Mouse (Mus musculus) heart, embryonic 15.5 days (tissue): ENCODE measurements at regions not wholly inside any gene's neighbourhood (a gene's known extent, or its start where the extent isn't known, plus 50 kb on each side); places are given as distances from the start of the nearest gene placed in this dataset.
A peak's percentile ranks its signal among the peaks of the same experiment; 100 is the strongest.

Experiments used
- ATAC-seq: fragments of 200-750 bp; cut with Nextera tagmentation; replicated peaks from 2 replicates; pipeline ENCODE4 v1.8.0; 2017; ENCODE audit warnings: low read depth, moderate TSS enrichment; ENCODE audit not compliant: insufficient number of reproducible peaks, insufficient read depth, low FRiP score
- H3K27ac ChIP-seq: fragments of 300-500 bp; sonication (generic); 2 replicates; pipeline ENCODE4 v1.5.1; 2015; ENCODE audit warnings: mild to moderate bottlenecking, inconsistent platforms
- H3K27me3 ChIP-seq: fragments of 300-500 bp; sonication (generic); 2 replicates; pipeline ENCODE4 v1.6.1; 2015; ENCODE audit warnings: inconsistent platforms
- H3K36me3 ChIP-seq: fragments of 300-500 bp; sonication (generic); 2 replicates; pipeline ENCODE4 v1.6.1; 2015; ENCODE audit warnings: mild to moderate bottlenecking, inconsistent platforms
- H3K4me1 ChIP-seq: fragments of 300-500 bp; sonication (generic); replicated peaks from 2 replicates; pipeline ENCODE4 v1.6.1; 2015; ENCODE audit warnings: inconsistent platforms
- H3K4me2 ChIP-seq: fragments of 300-500 bp; sonication (generic); 2 replicates; pipeline ENCODE4 v1.6.1; 2015; ENCODE audit warnings: inconsistent platforms, mild to moderate bottlenecking, moderate library complexity
- H3K4me3 ChIP-seq: fragments of 300-500 bp; sonication (generic); 2 replicates; pipeline ENCODE4 v1.5.1; 2015; ENCODE audit warnings: mild to moderate bottlenecking, inconsistent platforms
- H3K9ac ChIP-seq: fragments of 300-500 bp; sonication (generic); 2 replicates; pipeline ENCODE4 v1.6.1; 2015; ENCODE audit warnings: mild to moderate bottlenecking, inconsistent platforms
- H3K9me3 ChIP-seq: fragments of 300-500 bp; sonication (generic); replicated peaks from 2 replicates; pipeline ENCODE4 v1.6.1; 2016; ENCODE audit warnings: inconsistent platforms
- WGBS: fragments of 180-500 bp; shearing (Covaris S2); methylation state at CpG from one replicate; pipeline ENCODE4 v1.1.7; 2015; ENCODE audit warnings: mixed read lengths; 5-methylcytosine and 5-hydroxymethylcytosine counted together

GRCm38 (mm10) chr17:47140241-47140968 is 130.0 kb upstream of the Ubr2 start:
- Histone ChIP-seq H3K36me3 (no peaks in the 10 kb centered on the region), H3K27ac (peak overlapping the region; percentile 96), H3K4me3 (peak overlapping the region; percentile 67), H3K9me3 (no peaks in the 10 kb centered on the region), H3K9ac (peak overlapping the region; percentile 80), H3K4me1 (peaks cover 45% of the 10 kb centered on the region), H3K27me3 (no peaks in the 10 kb centered on the region), H3K4me2 (peak overlapping the region; percentile 95)
- ATAC-seq: peak; percentile 25
- under 1% methylated on average over 52 of the region's 53 CpGs for WGBS

- peaks cover 39% of the 10 kb centered on the region for H3K4me1 ChIP-seq
- WGBS: under 1% methylated on average over 18 of the region's 34 CpGs
- no peaks in the 10 kb centered on the region for H3K9me3 ChIP-seq
- H3K4me3 ChIP-seq: peak overlapping the region; percentile 67
- no peaks in the 10 kb centered on the region for H3K27me3 ChIP-seq
- H3K9ac ChIP-seq: peak overlapping the region; percentile 80
- H3K27ac ChIP-seq: peak overlapping the region; percentile 96
- peak; percentile 92 for ATAC-seq
- H3K4me2 ChIP-seq: peak overlapping the region; percentile 95
- no peaks in the 10 kb centered on the region for H3K36me3 ChIP-seq
Measured at GRCm38 (mm10) chr17:47139730-47140231, 129.4 kb upstream of the Ubr2 start.

- no peaks in the 10 kb centered on the region for H3K9me3 ChIP-seq
- H3K4me2 ChIP-seq: peak overlapping the region; percentile 95
- peak overlapping the region; percentile 51 for H3K9ac ChIP-seq
- H3K4me1 ChIP-seq: peaks cover 33% of the 10 kb centered on the region
- no peaks in the 10 kb centered on the region for H3K36me3 ChIP-seq
- H3K27me3 ChIP-seq: no peaks in the 10 kb centered on the region
- WGBS: 1% methylated on average over 25 of the region's 27 CpGs
- peak overlapping the region; percentile 67 for H3K4me3 ChIP-seq
- H3K27ac ChIP-seq: peak overlapping the region; percentile 96
- no peak for ATAC-seq
Measured at GRCm38 (mm10) chr17:47139171-47139617, 128.8 kb upstream of the Ubr2 start.

GRCm38 (mm10) chr17:47138174-47138573 is 127.8 kb upstream of the Ubr2 start:
- 38% methylated on average over 6 of the region's 6 CpGs for WGBS
- no peak overlapping the region for H3K27ac ChIP-seq
- H3K9ac ChIP-seq: no peak overlapping the region
- ATAC-seq: no peak
- H3K4me2 ChIP-seq: no peak overlapping the region
- H3K36me3 ChIP-seq: no peaks in the 10 kb centered on the region
- H3K9me3 ChIP-seq: no peaks in the 10 kb centered on the region
- no peak overlapping the region for H3K4me3 ChIP-seq
- H3K4me1 ChIP-seq: peaks cover 23% of the 10 kb centered on the region
- no peaks in the 10 kb centered on the region for H3K27me3 ChIP-seq

GRCm38 (mm10) chr17:47135391-47135790 is 125.0 kb upstream of the Ubr2 start:
- Histone ChIP-seq H3K9ac (no peak overlapping the region), H3K27me3 (no peaks in the 10 kb centered on the region), H3K9me3 (no peaks in the 10 kb centered on the region), H3K36me3 (no peaks in the 10 kb centered on the region), H3K4me1 (peaks cover 13% of the 10 kb centered on the region), H3K4me3 (no peak overlapping the region), H3K27ac (no peak overlapping the region), H3K4me2 (no peak overlapping the region)
- 63% methylated on average over 5 of the region's 5 CpGs for WGBS
- ATAC-seq: no peak

GRCm38 (mm10) chr17:47133785-47134184 is 123.4 kb upstream of the Ubr2 start:
- 56% methylated on average over 2 of the region's 2 CpGs for WGBS
- no peak overlapping the region for H3K9ac ChIP-seq
- H3K4me2 ChIP-seq: no peak overlapping the region

GRCm38 (mm10) chr17:47127571-47127970 is 117.2 kb upstream of the Ubr2 start:
- Histone ChIP-seq H3K27me3 (no peaks in the 10 kb centered on the region), H3K9ac (no peak overlapping the region), H3K4me3 (no peak overlapping the region), H3K9me3 (no peaks in the 10 kb centered on the region), H3K27ac (no peak overlapping the region), H3K4me1 (no peaks in the 10 kb centered on the region), H3K4me2 (no peak overlapping the region), H3K36me3 (no peaks in the 10 kb centered on the region)
- no peak for ATAC-seq
- 70% methylated on average over 3 of the region's 3 CpGs for WGBS

More at GRCm38 (mm10) chr17:47133785-47134184, 123.4 kb upstream of the Ubr2 start:
- Histone ChIP-seq H3K27ac (no peak overlapping the region), H3K27me3 (no peaks in the 10 kb centered on the region), H3K9me3 (no peaks in the 10 kb centered on the region), H3K4me1 (peaks cover 5% of the 10 kb centered on the region), H3K4me3 (no peak overlapping the region), H3K36me3 (no peaks in the 10 kb centered on the region)
- no peak for ATAC-seq

- H3K4me2 ChIP-seq: no peak overlapping the region
- H3K27me3 ChIP-seq: no peaks in the 10 kb centered on the region
- no peak overlapping the region for H3K4me3 ChIP-seq
- H3K9ac ChIP-seq: no peak overlapping the region
- H3K27ac ChIP-seq: no peak overlapping the region
- WGBS: 88% methylated on average over 18 of the region's 18 CpGs
- H3K9me3 ChIP-seq: no peaks in the 10 kb centered on the region
- no peaks in the 10 kb centered on the region for H3K36me3 ChIP-seq
- ATAC-seq: no peak
- no peaks in the 10 kb centered on the region for H3K4me1 ChIP-seq
Measured at GRCm38 (mm10) chr17:47123576-47123975, 113.2 kb upstream of the Ubr2 start.

GRCm38 (mm10) chr17:47122221-47122620 is 111.9 kb upstream of the Ubr2 start:
- no peak overlapping the region for H3K27ac ChIP-seq
- WGBS: 74% methylated on average over 9 of the region's 9 CpGs
- H3K4me2 ChIP-seq: no peak overlapping the region
- H3K4me1 ChIP-seq: no peaks in the 10 kb centered on the region
- no peaks in the 10 kb centered on the region for H3K9me3 ChIP-seq
- H3K36me3 ChIP-seq: no peaks in the 10 kb centered on the region
- H3K4me3 ChIP-seq: no peak overlapping the region
- no peak overlapping the region for H3K9ac ChIP-seq
- no peaks in the 10 kb centered on the region for H3K27me3 ChIP-seq
- ATAC-seq: no peak

GRCm38 (mm10) chr17:47118010-47118409 is 107.7 kb upstream of the Ubr2 start:
- 79% methylated on average over 7 of the region's 7 CpGs for WGBS
- no peaks in the 10 kb centered on the region for H3K9me3 ChIP-seq
- no peak for ATAC-seq
- no peaks in the 10 kb centered on the region for H3K4me1 ChIP-seq
- H3K36me3 ChIP-seq: no peaks in the 10 kb centered on the region
- H3K4me2 ChIP-seq: no peak overlapping the region
- no peaks in the 10 kb centered on the region for H3K27me3 ChIP-seq
- H3K27ac ChIP-seq: no peak overlapping the region
- H3K9ac ChIP-seq: no peak overlapping the region
- no peak overlapping the region for H3K4me3 ChIP-seq

- H3K4me3 ChIP-seq: no peak overlapping the region
- H3K27me3 ChIP-seq: no peaks in the 10 kb centered on the region
- no peaks in the 10 kb centered on the region for H3K4me1 ChIP-seq
- H3K36me3 ChIP-seq: no peaks in the 10 kb centered on the region
- no peak overlapping the region for H3K4me2 ChIP-seq
- H3K9ac ChIP-seq: no peak overlapping the region
- 41% methylated on average over 13 of the region's 13 CpGs for WGBS
- H3K27ac ChIP-seq: no peak overlapping the region
- no peak for ATAC-seq
- no peaks in the 10 kb centered on the region for H3K9me3 ChIP-seq
Measured at GRCm38 (mm10) chr17:47115754-47116153, 105.4 kb upstream of the Ubr2 start.

GRCm38 (mm10) chr17:47115141-47115540 is 104.8 kb upstream of the Ubr2 start:
- 80% methylated on average over 5 of the region's 5 CpGs for WGBS
- H3K9ac ChIP-seq: no peak overlapping the region
- ATAC-seq: no peak

More at GRCm38 (mm10) chr17:47115141-47115540, 104.8 kb upstream of the Ubr2 start:
- Histone ChIP-seq H3K4me2 (no peak overlapping the region), H3K27me3 (no peaks in the 10 kb centered on the region), H3K27ac (no peak overlapping the region), H3K4me3 (no peak overlapping the region), H3K9me3 (no peaks in the 10 kb centered on the region), H3K36me3 (no peaks in the 10 kb centered on the region), H3K4me1 (no peaks in the 10 kb centered on the region)
